ENCODE assay signal across 25 mouse cellular contexts in genomic region chr12:76310633-76311032, GRCm38 (mm10). TPM values are rescaled to one million over a fixed set of nuclear protein-coding genes. Genes with fewer than 3 reads are reported as not detected.
DNase-seq lines count a peak whose midpoint lies in the region; ATAC-seq and TF ChIP-seq lines count a peak whose summit lies in the region.
"Had no signal": no experiment of that assay in that cellular context is flagged by ENCODE, and none has a peak within 500 bp of the region (broad histone marks: within the 10 kb centered on the region; RNA-seq: fewer than 3 reads in every experiment).

No protein-coding gene starts in this region.

- no peak overlapping the region for H3K4me3 ChIP-seq in heart, embryonic 11.5 days (ENCODE audit: low read depth, low read length)
- no peak overlapping the region for H3K4me3 ChIP-seq in lung, embryonic 14.5 days (ENCODE audit: low read depth, low read length)
- no peak overlapping the region for H3K4me3 ChIP-seq in bone marrow macrophage, adult 2 months (ENCODE audit: insufficient read depth, low read length)
- H3K4me3 ChIP-seq in limb, embryonic 10.5 days, result no peak overlapping the region
- H3K4me3 ChIP-seq: embryonic facial prominence, embryonic 13.5 days; erythroblast, embryonic 14.5 days; gastrocnemius, adult 2 months; hindbrain, embryonic 12.5 days; layer of hippocampus, adult 2 months; liver, embryonic 13.5 days; midbrain, embryonic 12.5 days had no signal

- 61% methylated on average over 6 of the region's 6 CpGs for WGBS in heart, embryonic 11.5 days (ENCODE audit: insufficient replicate concordance)
- WGBS in lung, embryonic 14.5 days, result 68% methylated on average over 6 of the region's 6 CpGs
- WGBS in limb, embryonic 10.5 days, result 78% methylated on average over 6 of the region's 6 CpGs

- H3K27ac ChIP-seq in heart, embryonic 11.5 days (ENCODE audit: low read depth, low read length), result peak overlapping the region; percentile 64
- H3K27ac ChIP-seq in lung, embryonic 14.5 days (ENCODE audit: low read depth), result peak overlapping the region; percentile 58; the same call in 1 of the 2 replicates
- 0 out of 2 replicates have a peak overlapping the region, but pooled peaks have one; percentile 15 for H3K27ac ChIP-seq in bone marrow macrophage, adult 2 months (ENCODE audit: insufficient read depth, low read depth, low read length)
- 0 out of 2 replicates have a peak overlapping the region, but pooled peaks have one; percentile 8 for H3K27ac ChIP-seq in limb, embryonic 10.5 days
- H3K27ac ChIP-seq: embryonic facial prominence, embryonic 13.5 days; gastrocnemius, adult 2 months; hindbrain, embryonic 12.5 days; macrophage; midbrain, embryonic 12.5 days had no signal

- peak overlapping the region; percentile 22; the same call in 1 of the 2 replicates for H3K9ac ChIP-seq in heart, embryonic 11.5 days (ENCODE audit: low read depth, low read length)
- no peak overlapping the region for H3K9ac ChIP-seq in lung, embryonic 14.5 days
- H3K9ac ChIP-seq: embryonic facial prominence, embryonic 13.5 days; hindbrain, embryonic 12.5 days; liver, embryonic 13.5 days; midbrain, embryonic 12.5 days had no signal

- intact Hi-C loops in heart, postnatal 36 days (cut with DNase I), result no loop called here

- H3K36me3 ChIP-seq in heart, embryonic 11.5 days (ENCODE audit: control insufficient read depth, insufficient read depth, low read length), result peaks cover 14% of the 10 kb centered on the region; the same call in 1 of the 2 replicates
- peaks cover 67% of the 10 kb centered on the region for H3K36me3 ChIP-seq in lung, embryonic 14.5 days (ENCODE audit: insufficient read depth)
- peaks cover 84% of the 10 kb centered on the region for H3K36me3 ChIP-seq in limb, embryonic 10.5 days

- TF ChIP-seq CTCF in lung, embryonic 14.5 days (IDR thresholded peaks at IDR 0.05; ENCODE audit: low read depth), result no peak
- TF ChIP-seq CTCF in bone marrow macrophage, adult 2 months (IDR thresholded peaks at IDR 0.05; ENCODE audit: low read depth, low read length), result no peak

- no peak for ATAC-seq in heart, embryonic 11.5 days (replicated peaks; ENCODE audit: insufficient number of reproducible peaks, low FRiP score, low TSS enrichment)
- ATAC-seq in lung, embryonic 14.5 days (ENCODE audit: insufficient read depth), result no peak
- ATAC-seq: forebrain, embryonic 14.5 days; Patski had no signal

- no peaks in the 10 kb centered on the region for H3K27me3 ChIP-seq in heart, embryonic 11.5 days (ENCODE audit: control insufficient read depth, insufficient read depth, low read length)
- no peaks in the 10 kb centered on the region for H3K27me3 ChIP-seq in lung, embryonic 14.5 days (ENCODE audit: insufficient read depth, low read length)
- H3K27me3 ChIP-seq in limb, embryonic 10.5 days (ENCODE audit: low read depth, poor library complexity, severe bottlenecking), result no peaks in the 10 kb centered on the region
- H3K27me3 ChIP-seq: CH12.LX; embryonic facial prominence, embryonic 13.5 days; hindbrain, embryonic 12.5 days; liver, embryonic 13.5 days; midbrain, embryonic 12.5 days; Patski had no signal

- H3K4me1 ChIP-seq in heart, embryonic 11.5 days (ENCODE audit: control insufficient read depth, insufficient read depth, low read length), result peaks cover 36% of the 10 kb centered on the region
- peaks cover 5% of the 10 kb centered on the region; the same call in 1 of the 2 replicates for H3K4me1 ChIP-seq in lung, embryonic 14.5 days (ENCODE audit: insufficient read depth)
- peaks cover 41% of the 10 kb centered on the region for H3K4me1 ChIP-seq in bone marrow macrophage, adult 2 months (ENCODE audit: control insufficient read depth, insufficient read depth, low read length)
- peaks cover 28% of the 10 kb centered on the region for H3K4me1 ChIP-seq in limb, embryonic 10.5 days

- no peaks in the 10 kb centered on the region for H3K9me3 ChIP-seq in heart, embryonic 11.5 days (replicated peaks; ENCODE audit: control insufficient read depth, low read length)
- no peaks in the 10 kb centered on the region for H3K9me3 ChIP-seq in lung, embryonic 14.5 days (ENCODE audit: low read depth, low read length)
- H3K9me3 ChIP-seq in limb, embryonic 10.5 days (replicated peaks), result no peaks in the 10 kb centered on the region
- H3K9me3 ChIP-seq: embryonic facial prominence, embryonic 13.5 days; G1E; hindbrain, embryonic 12.5 days; liver, embryonic 13.5 days; midbrain, embryonic 12.5 days had no signal

- no peak for DNase-seq in heart, postnatal 36 days
- no peak for DNase-seq in lung, embryonic 14.5 days
- no peak for DNase-seq in lung, postnatal 14 days
- no peak for DNase-seq in limb, embryonic 10.5 days (ENCODE audit: low spot score)
- DNase-seq in spleen, postnatal 4 days (ENCODE audit: low spot score in 2 of 2), result no peak
- DNase-seq: adrenal gland, postnatal 36 days; B cell, adult 2 months; cerebellum, adult 11-12 months; cerebellum, postnatal 14 days; gastrocnemius, adult 2 months; kidney, adult 8-10 months; kidney, postnatal 14 days; liver, embryonic 13.5 days had no signal

- H3K4me2 ChIP-seq in heart, embryonic 11.5 days, result no peak overlapping the region
- no peak overlapping the region for H3K4me2 ChIP-seq in lung, embryonic 14.5 days
- H3K4me2 ChIP-seq: embryonic facial prominence, embryonic 13.5 days; hindbrain, embryonic 12.5 days; liver, embryonic 13.5 days; midbrain, embryonic 12.5 days had no signal

- no peak for TF ChIP-seq POLR2A in bone marrow macrophage, adult 2 months (IDR thresholded peaks at IDR 0.05; ENCODE audit: borderline replicate concordance, low read depth, low read length)

RNA-seq across cellular contexts. Expression of gene Akap5, which starts 14.1 kb away (rescaled TPM):
- 8.5 and 8.8 TPM in 2 replicates for polyA plus RNA-seq in heart, embryonic 11.5 days (2014; fragmentation: Nextera tagmentation; extraction: Ambion mirVana)
- 1 to 10 TPM; 1.7 to 2.2 TPM for total RNA-seq in heart, postnatal 36 days (2021)
- polyA plus RNA-seq in lung, embryonic 14.5 days (2014; fragmentation: Nextera tagmentation; extraction: Ambion mirVana), result 24.2 and 25.7 TPM in 2 replicates
- polyA plus RNA-seq in bone marrow macrophage, adult 2 months (2012; ENCODE audit: insufficient read depth, insufficient read length, missing spikeins), result not detected in 2 replicates
- 1.2 and 1.9 TPM in 2 replicates for polyA plus RNA-seq in limb, embryonic 10.5 days (2016; fragmentation: Nextera tagmentation; extraction: Ambion mirVana)

RNA-seq across cellular contexts. Expression of gene Mthfd1, which starts 55.5 kb away (rescaled TPM):
- 44.5 and 48.6 TPM in 2 replicates for polyA plus RNA-seq in heart, embryonic 11.5 days (2014; fragmentation: Nextera tagmentation; extraction: Ambion mirVana)
- total RNA-seq in heart, postnatal 36 days (2021), result 10 to 100 TPM; 28.4 to 28.9 TPM
- 99.8 and 104 TPM in 2 replicates for polyA plus RNA-seq in lung, embryonic 14.5 days (2014; fragmentation: Nextera tagmentation; extraction: Ambion mirVana)
- 7.7 and 8.7 TPM in 2 replicates for polyA plus RNA-seq in bone marrow macrophage, adult 2 months (2012; ENCODE audit: insufficient read depth, insufficient read length, missing spikeins)
- 100 and 121 TPM in 2 replicates for polyA plus RNA-seq in limb, embryonic 10.5 days (2016; fragmentation: Nextera tagmentation; extraction: Ambion mirVana)

RNA-seq across cellular contexts. Expression of gene Zbtb25, which starts 58.8 kb away (rescaled TPM):
- 15.3 and 16.3 TPM in 2 replicates for polyA plus RNA-seq in heart, embryonic 11.5 days (2014; fragmentation: Nextera tagmentation; extraction: Ambion mirVana)
- 10 to 100 TPM in 1 of 2 experiments, 1 to 10 TPM in 1; 5.4 to 10.4 TPM for total RNA-seq in heart, postnatal 36 days (2021)
- 18.4 and 19.4 TPM in 2 replicates for polyA plus RNA-seq in lung, embryonic 14.5 days (2014; fragmentation: Nextera tagmentation; extraction: Ambion mirVana)
- 8.6 and 9.5 TPM in 2 replicates for polyA plus RNA-seq in bone marrow macrophage, adult 2 months (2012; ENCODE audit: insufficient read depth, insufficient read length, missing spikeins)
- 15.9 and 16.3 TPM in 2 replicates for polyA plus RNA-seq in limb, embryonic 10.5 days (2016; fragmentation: Nextera tagmentation; extraction: Ambion mirVana)

RNA-seq across cellular contexts. Expression of gene Zbtb1, which starts 59.4 kb away (rescaled TPM):
- 10.2 and 10.5 TPM in 2 replicates for polyA plus RNA-seq in heart, embryonic 11.5 days (2014; fragmentation: Nextera tagmentation; extraction: Ambion mirVana)
- total RNA-seq in heart, postnatal 36 days (2021), result 1 to 10 TPM; 3.5 to 4.2 TPM
- polyA plus RNA-seq in lung, embryonic 14.5 days (2014; fragmentation: Nextera tagmentation; extraction: Ambion mirVana), result 12.6 and 13.2 TPM in 2 replicates
- 8.8 and 9.6 TPM in 2 replicates for polyA plus RNA-seq in bone marrow macrophage, adult 2 months (2012; ENCODE audit: insufficient read depth, insufficient read length, missing spikeins)
- polyA plus RNA-seq in limb, embryonic 10.5 days (2016; fragmentation: Nextera tagmentation; extraction: Ambion mirVana), result 9.7 and 11.1 TPM in 2 replicates

Comparison
In these comparisons a context has a peak if more than half of its experiments do, and no peak if none do; other contexts are left out.
1. H3K27ac ChIP-seq: peak in every context shown above with its lines; median percentile 64 in heart, embryonic 11.5 days; 58 in lung, embryonic 14.5 days; 15 in bone marrow macrophage, adult 2 months; 8 in limb, embryonic 10.5 days.